Mouse (Mus musculus): ENCODE measurements around the gene Ccdc8.

DNA sequence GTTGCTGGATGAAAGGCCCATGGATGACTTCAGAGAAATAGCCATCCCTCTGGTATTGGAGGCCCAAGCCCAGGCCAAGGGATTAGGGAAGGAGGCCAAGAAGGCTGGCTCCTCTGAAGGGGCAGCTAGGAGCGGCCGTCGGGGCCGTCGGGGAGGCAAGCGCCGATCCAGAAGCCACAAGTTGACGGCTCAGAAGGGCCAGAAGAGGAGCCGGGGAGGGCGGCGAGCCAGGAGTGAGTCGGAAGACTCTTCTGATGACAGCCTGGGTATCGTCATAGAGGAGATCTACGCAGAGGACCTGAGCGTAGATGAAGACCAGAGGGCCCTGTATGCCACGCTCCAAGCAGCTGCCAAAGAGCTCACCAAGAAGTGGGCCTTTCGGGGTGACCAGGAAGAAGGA lies 47.1 kb upstream of the Ccdc8 start:
- TF ChIP-seq CTCF (IDR thresholded peaks at IDR 0.05; ENCODE audit: control insufficient read depth, insufficient read depth, insufficient read length) (no peak), MAX (IDR thresholded peaks at IDR 0.05) (no peak), MYOG (IDR thresholded peaks at IDR 0.05; ENCODE audit: control insufficient read depth, extremely low read depth, insufficient read length) (no peak), CEBPB (IDR thresholded peaks at IDR 0.05; ENCODE audit: low read depth) (no peak)
